Mouse (Mus musculus): ENCODE data around the gene Cnbp. TPM values are rescaled to one million over a fixed set of nuclear protein-coding genes. Genes with fewer than 3 reads are reported as not detected.

Cnbp gene
- total and polyA plus RNA-seq, 2 experiments, result 165 to 286 TPM

- Histone ChIP-seq H3K36me3 (ENCODE audit: control insufficient read depth, insufficient read depth, low read length) (peaks cover 18% of the 10 kb centered on the region), H3K4me1 (ENCODE audit: control insufficient read depth, insufficient read depth, low read length) (peaks cover 13% of the 10 kb centered on the region), H3K27me3 (ENCODE audit: control insufficient read depth, insufficient read depth, low read length) (no peaks in the 10 kb centered on the region), H3K9ac (ENCODE audit: low read depth, low read length) (peak overlapping the region; percentile 96), H3K79me2 (ENCODE audit: control insufficient read depth, insufficient read depth, low read length) (peaks cover 28% of the 10 kb centered on the region), H3K27ac (replicated peaks; ENCODE audit: insufficient read depth, low read depth, low read length) (peak overlapping the region; percentile 95), H3K4me3 (ENCODE audit: insufficient read depth, low read depth, low read length) (peak overlapping the region; percentile 84)
- peak; percentile 53 for DNase-seq (ENCODE audit: extremely low read depth, low read depth, low spot score)
- TF ChIP-seq CTCF (IDR thresholded peaks at IDR 0.05; ENCODE audit: low read depth, low read length), result no peak
- no peak for TF ChIP-seq POLR2A (IDR thresholded peaks at IDR 0.05; ENCODE audit: extremely low read depth, insufficient read depth, low read length)
- 0% methylated on average over 8 of the region's 8 CpGs for WGBS
Measured at GRCm38 (mm10) chr6:87849780-87850154, 1.1 kb downstream of the Cnbp start.

DNA sequence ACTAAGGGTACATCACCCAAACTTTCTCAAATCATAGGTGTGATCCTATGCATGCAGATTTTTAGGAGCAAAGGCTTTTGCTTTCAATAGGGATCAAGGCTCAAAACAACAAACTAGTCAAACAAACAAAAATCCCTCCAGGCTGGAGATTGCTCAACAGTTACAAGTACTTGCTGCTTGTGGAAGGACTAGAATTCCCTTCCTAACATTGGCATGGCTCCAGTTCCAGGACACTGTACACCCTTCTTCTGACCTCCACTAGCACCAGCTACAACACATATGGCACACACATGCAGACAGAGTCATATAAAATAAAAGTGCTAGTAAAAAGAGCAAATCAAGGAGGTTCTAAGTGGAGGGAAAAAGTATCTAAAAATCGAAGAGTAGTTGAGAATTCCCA lies 4.1 kb downstream of the Cnbp start:
- Histone ChIP-seq H3K4me3 (ENCODE audit: insufficient read depth, low read depth, low read length) (no peak overlapping the region), H3K79me2 (ENCODE audit: control insufficient read depth, insufficient read depth, low read length) (peaks cover 28% of the 10 kb centered on the region), H3K27me3 (ENCODE audit: control insufficient read depth, insufficient read depth, low read length) (no peaks in the 10 kb centered on the region), H3K27ac (replicated peaks; ENCODE audit: insufficient read depth, low read depth, low read length) (no peak overlapping the region), H3K9ac (ENCODE audit: low read depth, low read length) (no peak overlapping the region), H3K36me3 (ENCODE audit: control insufficient read depth, insufficient read depth, low read length) (peaks cover 45% of the 10 kb centered on the region), H3K4me1 (ENCODE audit: control insufficient read depth, insufficient read depth, low read length) (peaks cover 13% of the 10 kb centered on the region)
- 34% methylated on average over 1 of the region's 1 CpGs for WGBS
- TF ChIP-seq POLR2A (IDR thresholded peaks at IDR 0.05; ENCODE audit: extremely low read depth, insufficient read depth, low read length), result no peak
- no peak for TF ChIP-seq CTCF (IDR thresholded peaks at IDR 0.05; ENCODE audit: low read depth, low read length)
- DNase-seq (ENCODE audit: extremely low read depth, low read depth, low spot score), result peak; percentile 92

DNA sequence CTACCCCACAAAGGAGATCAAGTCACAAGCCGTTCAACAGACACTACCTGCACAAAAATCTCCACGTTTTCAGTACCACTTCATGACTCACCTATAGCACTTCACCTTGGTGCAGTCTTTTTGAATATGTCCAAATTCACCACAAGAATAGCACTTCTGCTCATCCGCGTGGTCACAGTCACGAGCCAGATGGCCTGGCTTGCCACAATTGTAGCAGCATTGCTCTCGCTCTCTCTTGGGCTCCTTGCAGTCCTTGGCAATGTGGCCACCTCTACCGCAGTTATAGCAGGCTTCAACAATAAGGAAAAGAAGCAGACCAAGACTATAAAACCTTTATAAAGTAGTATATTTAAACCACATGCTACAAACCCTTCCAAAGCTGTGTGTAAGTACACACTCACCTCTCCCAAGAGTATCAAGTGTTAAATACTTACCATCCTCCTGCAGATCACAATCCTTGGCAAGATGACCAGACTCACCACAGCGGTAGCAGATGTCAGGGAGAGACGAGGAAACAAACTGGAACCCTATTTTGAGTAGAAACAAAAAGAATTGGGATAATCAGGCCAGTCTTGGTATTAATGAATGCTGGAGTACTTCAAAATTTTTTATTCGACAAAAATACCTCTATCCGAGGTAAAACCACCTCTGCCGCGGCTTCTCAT lies 5.7 kb downstream of the Cnbp start:
- Histone ChIP-seq H3K9ac (ENCODE audit: low read depth, low read length) (no peak overlapping the region), H3K4me3 (ENCODE audit: insufficient read depth, low read depth, low read length) (no peak overlapping the region), H3K27me3 (ENCODE audit: control insufficient read depth, insufficient read depth, low read length) (no peaks in the 10 kb centered on the region), H3K79me2 (ENCODE audit: control insufficient read depth, insufficient read depth, low read length) (peaks cover 21% of the 10 kb centered on the region; the same call in 1 of the 2 replicates), H3K36me3 (ENCODE audit: control insufficient read depth, insufficient read depth, low read length) (peaks cover 50% of the 10 kb centered on the region), H3K27ac (replicated peaks; ENCODE audit: insufficient read depth, low read depth, low read length) (no peak overlapping the region), H3K4me1 (ENCODE audit: control insufficient read depth, insufficient read depth, low read length) (peaks cover 10% of the 10 kb centered on the region)
- TF ChIP-seq CTCF (IDR thresholded peaks at IDR 0.05; ENCODE audit: low read depth, low read length) (no peak), POLR2A (IDR thresholded peaks at IDR 0.05; ENCODE audit: extremely low read depth, insufficient read depth, low read length) (no peak)
- 85% methylated on average over 13 of the region's 13 CpGs for WGBS
- no peak for DNase-seq (ENCODE audit: extremely low read depth, low read depth, low spot score)

- DNase-seq (ENCODE audit: extremely low read depth, low read depth, low spot score), result peak; percentile 45
- peaks cover 45% of the 10 kb centered on the region for H3K36me3 ChIP-seq (ENCODE audit: control insufficient read depth, insufficient read depth, low read length)
- WGBS, result 10% methylated on average over 1 of the region's 1 CpGs
- peaks cover 10% of the 10 kb centered on the region; the same call in 1 of the 2 replicates for H3K4me1 ChIP-seq (ENCODE audit: control insufficient read depth, insufficient read depth, low read length)
- no peak overlapping the region for H3K4me3 ChIP-seq (ENCODE audit: insufficient read depth, low read depth, low read length)
- TF ChIP-seq CTCF (IDR thresholded peaks at IDR 0.05; ENCODE audit: low read depth, low read length), result no peak
- no peak for TF ChIP-seq POLR2A (IDR thresholded peaks at IDR 0.05; ENCODE audit: extremely low read depth, insufficient read depth, low read length)
- peaks cover 7% of the 10 kb centered on the region; the same call in 1 of the 2 replicates for H3K79me2 ChIP-seq (ENCODE audit: control insufficient read depth, insufficient read depth, low read length)
- H3K9ac ChIP-seq (ENCODE audit: low read depth, low read length), result no peak overlapping the region
- H3K27ac ChIP-seq (replicated peaks; ENCODE audit: insufficient read depth, low read depth, low read length), result no peak overlapping the region
- no peaks in the 10 kb centered on the region for H3K27me3 ChIP-seq (ENCODE audit: control insufficient read depth, insufficient read depth, low read length)
Measured at GRCm38 (mm10) chr6:87842254-87842653, 8.7 kb downstream of the Cnbp start.

DNA sequence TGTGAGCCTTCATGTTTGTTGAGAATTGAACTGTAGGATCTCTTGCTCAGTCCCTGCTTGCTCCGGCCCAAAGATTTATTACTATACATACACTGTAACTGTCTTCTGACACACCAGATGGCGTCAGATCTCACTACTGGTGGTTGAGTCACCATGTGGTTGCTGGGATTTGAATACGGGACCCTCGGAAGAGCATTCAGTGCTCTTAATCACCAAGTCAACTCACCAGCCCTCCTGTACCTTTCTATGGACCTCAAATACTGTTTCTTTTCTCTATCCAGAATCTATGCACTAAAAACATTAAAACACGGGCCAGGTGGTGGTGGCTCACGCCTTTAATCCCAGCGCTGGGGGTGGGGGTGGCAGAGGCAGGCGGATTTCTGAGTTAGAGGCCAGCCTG lies 9.3 kb downstream of the Cnbp start:
- peaks cover 45% of the 10 kb centered on the region for H3K36me3 ChIP-seq (ENCODE audit: control insufficient read depth, insufficient read depth, low read length)

GRCm38 (mm10) chr6:87839797-87840341 lies 11.0 kb downstream of the Cnbp start:
- peak; percentile 48 for DNase-seq (ENCODE audit: extremely low read depth, low read depth, low spot score)
- WGBS, result 42% methylated on average over 11 of the region's 11 CpGs
- Histone ChIP-seq H3K9ac (ENCODE audit: low read depth, low read length) (peak overlapping the region; percentile 29), H3K36me3 (ENCODE audit: control insufficient read depth, insufficient read depth, low read length) (peaks cover 33% of the 10 kb centered on the region), H3K27ac (replicated peaks; ENCODE audit: insufficient read depth, low read depth, low read length) (peak overlapping the region; percentile 89), H3K4me3 (ENCODE audit: insufficient read depth, low read depth, low read length) (no peak overlapping the region), H3K79me2 (ENCODE audit: control insufficient read depth, insufficient read depth, low read length) (no peaks in the 10 kb centered on the region), H3K4me1 (ENCODE audit: control insufficient read depth, insufficient read depth, low read length) (peaks cover 7% of the 10 kb centered on the region; the same call in 1 of the 2 replicates), H3K27me3 (ENCODE audit: control insufficient read depth, insufficient read depth, low read length) (no peaks in the 10 kb centered on the region)
- TF ChIP-seq CTCF (IDR thresholded peaks at IDR 0.05; ENCODE audit: low read depth, low read length), result no peak
- no peak for TF ChIP-seq POLR2A (IDR thresholded peaks at IDR 0.05; ENCODE audit: extremely low read depth, insufficient read depth, low read length)

More for the DNA sequence above, 9.3 kb downstream of the Cnbp start:
- no peaks in the 10 kb centered on the region for H3K27me3 ChIP-seq (ENCODE audit: control insufficient read depth, insufficient read depth, low read length)
- H3K9ac ChIP-seq (ENCODE audit: low read depth, low read length), result no peak overlapping the region
- peaks cover 6% of the 10 kb centered on the region; the same call in 1 of the 2 replicates for H3K79me2 ChIP-seq (ENCODE audit: control insufficient read depth, insufficient read depth, low read length)
- no peak overlapping the region for H3K27ac ChIP-seq (replicated peaks; ENCODE audit: insufficient read depth, low read depth, low read length)
- TF ChIP-seq CTCF (IDR thresholded peaks at IDR 0.05; ENCODE audit: low read depth, low read length) (no peak), POLR2A (IDR thresholded peaks at IDR 0.05; ENCODE audit: extremely low read depth, insufficient read depth, low read length) (no peak)
- H3K4me1 ChIP-seq (ENCODE audit: control insufficient read depth, insufficient read depth, low read length), result peaks cover 7% of the 10 kb centered on the region; the same call in 1 of the 2 replicates
- WGBS, result 89% methylated on average over 8 of the region's 8 CpGs
- H3K4me3 ChIP-seq (ENCODE audit: insufficient read depth, low read depth, low read length), result no peak overlapping the region
- no peak for DNase-seq (ENCODE audit: extremely low read depth, low read depth, low spot score)

All from liver, adult 2 months (tissue).